ENCODE assay signal across 8 mouse cellular contexts in genomic region chr9:50344868-50345267, GRCm38 (mm10). TPM values are rescaled to one million over a fixed set of nuclear protein-coding genes. Genes with fewer than 3 reads are reported as not detected.
DNase-seq lines count a peak whose midpoint lies in the region; ATAC-seq and TF ChIP-seq lines count a peak whose summit lies in the region.

Gene Rpl10-ps3, minus strand, starts transcription at chr9:50344968.

- intact Hi-C loops in heart, postnatal 10 days (cut with DNase I): no loop called here

- no peaks in the 10 kb centered on the region for H3K4me1 ChIP-seq in lung, postnatal 0 days (ENCODE audit: insufficient read depth, low read depth, low read length)
- H3K4me1 ChIP-seq in embryonic fibroblast, embryonic 13.5 days (ENCODE audit: control insufficient read depth, insufficient read depth, low read length): no peaks in the 10 kb centered on the region
- H3K4me1 ChIP-seq in limb, embryonic 10.5 days: peaks cover 2% of the 10 kb centered on the region; the same call in 1 of the 2 replicates
- 0 out of 2 replicates have a peak, but pooled peaks cover 3% of the 10 kb centered on the region for H3K4me1 ChIP-seq in neural tube, embryonic 14.5 days (ENCODE audit: control insufficient read depth, insufficient read depth, low read length)

- no peak for TF ChIP-seq CTCF in lung, postnatal 0 days (IDR thresholded peaks at IDR 0.05)
- no peak for TF ChIP-seq CTCF in embryonic fibroblast, embryonic 13.5 days (IDR thresholded peaks at IDR 0.05; ENCODE audit: borderline replicate concordance, insufficient read depth, low read length)

- H3K36me3 ChIP-seq in lung, postnatal 0 days (ENCODE audit: insufficient read depth, low read length): no peaks in the 10 kb centered on the region
- H3K36me3 ChIP-seq in limb, embryonic 10.5 days: no peaks in the 10 kb centered on the region
- no peaks in the 10 kb centered on the region for H3K36me3 ChIP-seq in neural tube, embryonic 14.5 days (ENCODE audit: control insufficient read depth, insufficient read depth, low read length)

- no peak within 1 kb of the TSS for H3K27ac ChIP-seq in lung, postnatal 0 days (ENCODE audit: low read length)
- H3K27ac ChIP-seq in embryonic fibroblast, embryonic 13.5 days (ENCODE audit: insufficient read depth, low read length): no peak within 1 kb of the TSS
- H3K27ac ChIP-seq in limb, embryonic 10.5 days: no peak within 1 kb of the TSS
- H3K27ac ChIP-seq in neural tube, embryonic 14.5 days (ENCODE audit: low read depth, low read length): no peak within 1 kb of the TSS

- no peak within 1 kb of the TSS for H3K4me3 ChIP-seq in lung, postnatal 0 days (ENCODE audit: low read depth, low read length)
- no peak within 1 kb of the TSS for H3K4me3 ChIP-seq in embryonic fibroblast, embryonic 13.5 days (ENCODE audit: insufficient read depth, low read length)
- no peak within 1 kb of the TSS for H3K4me3 ChIP-seq in limb, embryonic 10.5 days
- no peak within 1 kb of the TSS for H3K4me3 ChIP-seq in neural tube, embryonic 14.5 days (ENCODE audit: low read depth, low read length)

- TF ChIP-seq POLR2A in embryonic fibroblast, embryonic 13.5 days (IDR thresholded peaks at IDR 0.05; ENCODE audit: low read depth, low read length): no peak

- H3K9ac ChIP-seq in lung, postnatal 0 days (replicated peaks; ENCODE audit: low read depth): no peak within 1 kb of the TSS
- H3K9ac ChIP-seq in neural tube, embryonic 14.5 days (replicated peaks; ENCODE audit: low read depth, low read length): no peak within 1 kb of the TSS

- no peaks in the 10 kb centered on the region for H3K27me3 ChIP-seq in lung, postnatal 0 days (replicated peaks; ENCODE audit: insufficient read depth, low read length)
- no peaks in the 10 kb centered on the region for H3K27me3 ChIP-seq in limb, embryonic 10.5 days (ENCODE audit: low read depth, poor library complexity, severe bottlenecking)
- H3K27me3 ChIP-seq in neural tube, embryonic 14.5 days (ENCODE audit: control insufficient read depth, insufficient read depth, low read length): no peaks in the 10 kb centered on the region

- WGBS in lung, postnatal 0 days: 93% methylated on average over 8 of the region's 13 CpGs
- 97% methylated on average over 11 of the region's 13 CpGs for WGBS in limb, embryonic 10.5 days
- WGBS in neural tube, embryonic 14.5 days: 98% methylated on average over 11 of the region's 13 CpGs

- no peaks in the 10 kb centered on the region for H3K9me3 ChIP-seq in lung, postnatal 0 days (ENCODE audit: low read length)
- H3K9me3 ChIP-seq in limb, embryonic 10.5 days (replicated peaks): no peaks in the 10 kb centered on the region
- H3K9me3 ChIP-seq in neural tube, embryonic 14.5 days (ENCODE audit: control insufficient read depth, low read length): no peaks in the 10 kb centered on the region

- ATAC-seq in lung, postnatal 0 days: no peak
- ATAC-seq in neural tube, embryonic 14.5 days (ENCODE audit: low read depth): no peak
- no peak for ATAC-seq in cerebellum, adult (ENCODE audit: insufficient number of reproducible peaks, low FRiP score, low TSS enrichment)

- TF ChIP-seq EP300 in lung, postnatal 0 days (IDR thresholded peaks at IDR 0.05): no peak

- H3K4me2 ChIP-seq in lung, postnatal 0 days (replicated peaks; ENCODE audit: low read depth, low read length): no peak within 1 kb of the TSS
- no peak within 1 kb of the TSS for H3K4me2 ChIP-seq in neural tube, embryonic 14.5 days (ENCODE audit: low read depth, low read length)

- DNase-seq in lung, postnatal 0 days (ENCODE audit: low spot score): no peak
- no peak for DNase-seq in lung, postnatal 4 days
- no peak for DNase-seq in heart, postnatal 10 days
- no peak for DNase-seq in limb, embryonic 10.5 days (ENCODE audit: low spot score)
- DNase-seq in retina, embryonic 14.5 days (ENCODE audit: low spot score): no peak

RNA-seq across cellular contexts. Expression of gene Rpl10-ps3, which starts in this region (rescaled TPM):
- polyA plus RNA-seq in lung, postnatal 0 days (2015; fragmentation: Nextera tagmentation; extraction: Ambion mirVana): 206 and 214 TPM in 2 replicates
- 1,577 and 1,713 TPM in 2 replicates for polyA plus RNA-seq in embryonic fibroblast, embryonic 13.5 days (2011; ENCODE audit: insufficient read length, low read depth, missing spikeins)
- 100 to 1,000 TPM; 583 to 589 TPM for total RNA-seq in heart, postnatal 10 days (2021)
- polyA plus RNA-seq in limb, embryonic 10.5 days (2016; fragmentation: Nextera tagmentation; extraction: Ambion mirVana): 194 and 254 TPM in 2 replicates
- 132 and 139 TPM in 2 replicates for polyA plus RNA-seq in neural tube, embryonic 14.5 days (2014; fragmentation: Nextera tagmentation; extraction: Ambion mirVana)
